Mouse (Mus musculus) layer of hippocampus, postnatal 10 days (tissue): ENCODE results near the gene Fbf1. TPM values are rescaled to one million over a fixed set of nuclear protein-coding genes. Genes with fewer than 3 reads are reported as not detected.

Experiments used
- DNase-seq, 2 experiments: peaks; one replicate each; pipeline ENCODE4 v3.0.0; 2021; ENCODE audit warnings: low spot score in 2 of 2
- total RNA-seq, 2 experiments: library from RNA; stranded (reverse); gene quantifications; 2 replicates each; pipeline ENCODE4 v1.2.3; 2021

Gene Fbf1
- total RNA-seq, 2 experiments from 2014 or later = 84.7 to 94.9 TPM

DNA sequence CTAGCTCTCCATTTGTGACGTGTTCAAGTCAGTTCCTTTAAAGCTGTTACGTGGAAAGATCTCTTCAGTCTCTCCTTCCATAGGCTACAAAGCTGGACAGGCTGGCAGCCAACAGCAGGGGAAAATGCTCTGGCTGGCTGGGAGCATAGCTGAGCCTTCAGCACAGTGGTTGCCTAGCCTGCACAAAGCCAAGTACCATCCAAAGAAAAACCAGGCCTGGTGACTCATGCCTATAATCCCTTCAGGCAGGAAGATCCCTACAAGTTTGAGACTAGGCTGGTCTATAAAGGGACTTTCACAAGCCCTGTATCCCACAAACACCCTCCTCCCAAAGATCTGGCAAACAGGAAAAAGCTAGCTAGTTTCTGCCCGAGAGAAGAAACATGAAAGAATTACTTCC is 17.9 kb upstream of the Fbf1 start:
- DNase-seq = no peak

DNA sequence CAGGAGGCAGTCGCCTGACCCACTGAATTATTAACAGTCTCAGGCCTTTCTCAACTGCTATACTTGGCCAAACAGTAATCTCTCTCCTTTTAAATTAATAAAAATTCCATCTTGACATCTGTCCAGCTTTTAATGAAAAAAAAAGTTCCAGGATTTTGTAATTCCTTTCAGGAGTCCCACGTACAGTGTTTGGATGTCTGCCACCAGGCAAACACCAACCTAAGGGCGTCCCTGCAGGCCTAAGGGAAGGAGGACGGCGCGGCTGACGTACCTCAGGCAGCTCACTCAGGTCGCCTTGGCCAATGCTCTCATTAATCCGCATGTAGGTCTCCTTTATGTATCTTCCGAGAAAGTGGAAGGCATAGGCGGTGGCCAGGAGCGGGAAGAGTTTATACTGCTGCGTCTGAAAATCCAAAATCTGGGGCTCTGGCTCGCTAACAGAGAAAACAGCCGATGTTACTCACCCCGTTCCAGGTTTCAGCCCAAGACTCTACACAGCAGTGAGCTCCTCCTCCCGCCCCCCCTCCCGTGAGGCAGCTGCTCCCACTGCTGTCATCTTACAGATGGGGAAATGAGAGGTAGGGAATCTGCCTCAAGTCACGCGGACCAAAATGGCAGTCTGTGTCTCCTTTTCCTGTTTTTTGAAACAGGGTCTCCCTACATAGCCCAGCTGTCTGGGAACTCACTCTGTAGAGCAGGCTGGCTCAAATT is 10.6 kb upstream of the Fbf1 start:
- no peak for DNase-seq

DNA sequence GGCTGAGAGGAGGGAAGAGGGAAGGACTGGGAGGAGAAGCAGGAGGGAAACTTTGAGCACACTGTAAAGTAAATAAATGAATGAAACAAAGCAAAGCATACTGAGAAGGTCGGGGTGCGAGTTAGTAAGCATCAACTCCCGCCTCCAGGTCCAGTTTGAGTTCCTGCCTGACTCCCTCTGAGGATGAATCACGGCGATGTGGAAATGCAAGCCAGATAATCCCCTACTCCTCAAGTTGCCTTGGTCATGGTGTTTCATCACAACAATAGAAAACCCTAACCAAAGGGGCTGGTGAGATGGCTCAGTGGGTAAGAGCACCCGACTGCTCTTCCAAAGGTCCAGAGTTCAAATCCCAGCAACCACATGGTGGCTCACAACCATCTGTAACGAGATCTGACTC is 8.0 kb upstream of the Fbf1 start:
- DNase-seq = no peak

DNA sequence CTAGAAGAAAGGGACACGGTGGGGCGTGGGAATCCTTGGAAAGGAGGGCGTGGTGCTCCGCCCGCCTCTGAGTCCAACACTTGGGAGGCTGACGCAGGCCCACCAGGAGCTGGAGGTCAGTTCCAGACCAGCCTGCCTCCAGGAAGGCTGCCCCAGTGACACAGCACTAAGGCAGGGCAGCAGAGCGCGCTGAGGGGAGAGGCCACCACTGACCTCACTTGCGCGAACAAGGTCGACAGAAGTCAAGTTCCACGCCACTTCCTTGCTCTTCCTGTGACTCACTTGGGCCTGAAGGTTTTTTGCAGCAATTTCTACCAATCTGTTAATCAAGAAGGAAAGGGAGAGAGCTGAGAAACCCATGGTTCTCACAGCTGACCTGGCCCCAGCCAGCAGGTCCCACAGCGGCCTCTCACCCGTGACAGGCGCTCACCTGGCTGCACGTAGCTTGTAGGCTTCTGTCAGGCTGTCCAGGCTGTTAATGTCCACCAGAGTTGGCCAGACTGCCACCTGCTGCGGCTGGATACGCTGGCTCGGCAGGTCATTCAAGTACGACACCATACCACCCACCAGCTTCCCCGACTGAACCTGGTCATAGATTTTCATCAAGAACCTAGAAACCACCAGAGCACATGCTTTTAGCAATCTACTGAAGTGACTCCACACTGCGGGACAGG is 6.9 kb upstream of the Fbf1 start:
- DNase-seq = no peak

DNA sequence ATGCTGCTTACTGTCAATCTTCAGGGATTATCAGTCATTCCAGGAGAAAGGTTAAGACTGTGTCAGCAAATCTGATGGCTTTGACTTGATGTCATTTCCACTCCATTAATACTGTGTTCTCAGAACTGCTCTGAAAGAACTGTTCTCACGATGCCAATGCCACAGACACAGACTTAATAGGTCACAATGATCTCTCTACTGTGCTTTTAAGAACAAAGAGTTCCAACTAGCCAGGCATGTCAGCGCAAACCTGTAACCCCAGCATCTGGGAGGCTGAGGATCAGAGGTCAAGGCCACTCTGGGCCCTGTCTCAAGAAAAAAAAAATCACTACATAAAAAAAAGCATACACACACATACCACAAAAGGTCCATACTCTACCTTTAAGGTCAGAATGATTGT is 4.0 kb upstream of the Fbf1 start:
- no peak for DNase-seq

DNA sequence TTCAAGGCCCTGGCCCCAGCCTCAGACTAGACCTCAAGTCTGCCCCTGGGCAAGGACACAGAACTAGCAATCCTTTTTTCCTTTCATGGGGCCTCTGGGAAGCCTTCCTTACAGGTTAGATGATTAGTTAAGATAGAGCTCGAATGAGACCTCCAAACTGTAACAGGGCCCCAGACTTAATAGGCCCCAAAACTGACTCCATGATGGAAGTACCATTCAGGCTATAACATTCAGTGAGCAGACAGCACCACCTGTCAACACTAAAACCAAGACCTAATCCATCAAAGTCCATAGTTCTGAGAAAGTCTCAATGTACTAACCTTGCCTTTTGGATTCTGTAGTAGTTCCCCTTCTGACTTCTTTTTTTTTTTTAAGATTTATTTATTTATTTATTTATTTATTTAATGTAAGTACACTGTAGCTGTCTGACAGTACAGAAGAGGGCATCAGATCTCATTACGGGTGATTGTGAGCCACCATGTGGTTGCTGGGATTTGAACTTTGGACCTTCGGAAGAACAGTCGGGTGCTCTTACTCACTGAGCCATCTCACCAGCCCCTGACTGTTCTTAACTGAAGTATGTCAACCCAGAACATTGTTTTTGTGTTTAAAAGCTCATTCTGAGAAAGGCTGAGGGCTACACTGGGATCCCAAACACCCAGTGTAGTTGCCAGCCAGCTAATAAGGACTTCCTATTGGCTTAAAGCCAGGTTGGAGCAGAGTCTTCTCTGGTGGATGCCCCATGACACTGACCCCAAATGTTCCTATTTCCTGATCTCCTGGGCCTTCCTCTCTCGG is 2.2 kb upstream of the Fbf1 start:
- no peak for DNase-seq

DNA sequence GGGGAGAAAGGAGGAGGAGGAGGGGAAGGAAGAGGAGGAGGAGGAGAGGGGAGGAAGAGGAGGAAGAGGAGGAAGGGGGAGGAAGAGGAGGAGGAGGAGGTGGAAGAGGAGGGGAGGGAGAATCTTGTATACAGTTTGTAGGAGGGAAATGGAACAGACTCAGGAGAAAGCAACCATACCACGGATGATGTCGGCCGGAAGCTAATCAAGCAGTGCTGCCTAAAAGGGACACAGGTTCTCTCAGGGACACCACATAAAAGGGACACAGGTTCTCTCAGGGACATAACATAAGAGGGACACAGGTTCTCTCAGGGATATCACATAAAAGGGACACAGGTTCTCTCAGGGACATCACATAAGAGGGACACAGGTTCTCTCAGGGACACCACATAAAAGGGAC is 1.2 kb upstream of the Fbf1 start:
- no peak for DNase-seq

DNA sequence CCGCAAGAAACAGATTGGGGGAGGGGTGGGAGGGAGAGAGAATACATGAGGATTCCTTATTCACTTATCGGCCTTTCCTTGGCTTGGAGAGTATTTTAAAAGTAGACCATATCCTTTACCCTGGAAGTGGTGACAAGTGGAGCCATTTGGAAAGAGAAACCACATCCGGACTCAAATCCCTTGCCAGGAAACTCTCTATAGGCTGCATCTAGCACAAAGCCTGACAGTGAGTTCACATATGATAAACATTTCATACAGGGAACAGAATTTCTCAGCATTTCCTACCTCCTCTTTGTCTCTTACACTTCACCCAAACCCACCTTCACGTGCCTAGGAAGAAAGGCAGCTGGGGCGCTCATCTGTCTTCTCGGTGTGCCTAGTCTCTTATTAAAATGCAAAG is 734 bp downstream of the Fbf1 start:
- DNase-seq = no peak

DNA sequence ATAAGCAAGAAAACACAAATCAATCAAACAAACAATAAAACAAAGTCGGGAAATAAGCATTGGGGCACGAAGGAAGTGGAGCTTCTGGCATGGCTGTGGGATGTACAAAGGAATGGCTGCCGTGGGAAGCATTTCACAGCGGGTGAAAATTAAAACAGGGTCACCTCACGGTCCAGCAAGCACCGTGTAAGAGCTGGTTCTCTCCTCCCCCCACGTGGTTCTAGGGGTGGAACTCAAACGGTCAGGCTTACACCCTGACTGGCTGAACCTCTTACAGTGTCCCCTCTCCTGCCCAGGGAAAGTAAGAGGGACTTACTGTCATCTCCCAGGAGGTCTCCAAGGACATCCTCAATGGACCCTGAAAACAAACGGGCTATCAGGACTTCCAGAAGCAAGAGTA is 5.0 kb downstream of the Fbf1 start:
- no peak for DNase-seq

DNA sequence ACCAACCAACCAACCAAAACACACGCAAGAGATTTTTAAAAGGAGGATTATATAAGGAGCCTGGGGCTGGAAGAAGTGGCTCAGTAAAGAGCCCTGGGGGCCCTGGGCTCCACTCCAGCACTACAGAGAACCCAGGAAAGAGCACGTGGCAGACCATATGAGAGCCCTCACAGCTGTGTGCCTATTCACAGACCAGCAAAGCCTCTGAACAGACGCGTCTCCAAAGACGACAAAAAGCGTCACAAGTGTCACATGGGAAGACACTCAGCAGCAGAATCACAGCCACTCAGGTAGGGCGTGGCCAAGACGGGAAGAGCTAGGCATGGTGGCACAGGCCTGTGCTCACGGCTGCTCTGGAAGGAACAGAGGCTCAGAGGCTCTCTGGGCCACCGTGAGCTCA is 5.8 kb downstream of the Fbf1 start:
- DNase-seq = peak in 1 of 2 experiments; percentile 35

DNA sequence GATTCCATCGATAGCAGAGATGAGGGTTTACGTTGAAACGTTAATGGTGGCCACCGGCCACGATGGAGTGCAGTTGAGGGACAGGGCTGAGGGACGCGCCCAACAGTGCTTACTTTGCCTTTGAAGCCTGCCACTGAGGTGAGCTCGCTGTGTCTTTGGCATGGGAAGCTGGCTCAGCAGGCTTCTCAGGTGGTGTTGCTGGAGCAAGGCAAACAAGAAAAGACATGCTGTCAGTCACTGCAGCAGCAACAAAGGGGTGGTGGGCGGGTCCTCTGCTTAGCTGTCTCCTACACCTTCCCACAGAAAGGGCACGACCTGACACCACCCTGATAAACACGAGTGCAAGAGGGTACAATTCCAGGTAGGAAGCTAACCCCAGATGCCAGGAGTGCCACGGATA is 6.7 kb downstream of the Fbf1 start:
- DNase-seq = no peak

DNA sequence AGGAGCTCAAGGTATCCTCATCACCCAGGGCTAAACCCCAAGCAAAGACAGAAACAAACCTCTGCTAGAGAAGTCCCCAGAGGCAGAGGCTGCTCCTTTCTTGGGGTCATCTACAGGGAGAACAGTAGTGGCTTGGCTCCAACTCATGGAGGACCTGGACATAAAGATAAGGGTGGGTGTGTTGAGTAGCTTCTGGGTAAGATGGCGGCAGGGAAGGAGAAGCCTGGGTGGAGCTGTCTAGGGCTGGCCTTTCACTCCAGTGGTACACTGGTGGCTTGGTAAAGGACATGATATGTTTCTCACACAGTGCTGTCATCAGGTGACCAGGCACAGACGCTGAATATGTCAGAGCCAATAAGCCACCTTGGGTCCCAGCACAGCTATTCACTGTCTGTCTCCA is 17.0 kb downstream of the Fbf1 start:
- DNase-seq = no peak

DNA sequence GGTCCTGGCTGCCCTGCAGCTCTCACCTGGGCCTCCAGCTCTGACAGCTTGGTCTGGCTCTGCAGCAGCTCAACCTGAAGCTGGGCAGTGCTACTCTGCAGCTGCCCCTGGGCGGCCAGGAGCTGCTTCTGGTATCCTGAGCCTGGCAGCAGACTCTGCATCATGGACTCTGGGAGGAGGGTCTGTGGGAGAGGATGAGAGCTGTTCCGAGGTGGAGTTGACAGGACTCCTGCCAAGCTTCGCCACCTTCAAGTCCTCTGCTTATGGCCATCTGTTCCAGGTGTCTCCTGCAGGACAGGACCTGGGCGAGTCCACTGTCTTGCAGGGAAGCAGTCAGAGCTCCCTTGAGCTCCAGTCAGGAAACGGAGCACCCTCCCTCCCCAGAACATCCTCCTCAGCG is 18.6 kb downstream of the Fbf1 start:
- DNase-seq = no peak

DNA sequence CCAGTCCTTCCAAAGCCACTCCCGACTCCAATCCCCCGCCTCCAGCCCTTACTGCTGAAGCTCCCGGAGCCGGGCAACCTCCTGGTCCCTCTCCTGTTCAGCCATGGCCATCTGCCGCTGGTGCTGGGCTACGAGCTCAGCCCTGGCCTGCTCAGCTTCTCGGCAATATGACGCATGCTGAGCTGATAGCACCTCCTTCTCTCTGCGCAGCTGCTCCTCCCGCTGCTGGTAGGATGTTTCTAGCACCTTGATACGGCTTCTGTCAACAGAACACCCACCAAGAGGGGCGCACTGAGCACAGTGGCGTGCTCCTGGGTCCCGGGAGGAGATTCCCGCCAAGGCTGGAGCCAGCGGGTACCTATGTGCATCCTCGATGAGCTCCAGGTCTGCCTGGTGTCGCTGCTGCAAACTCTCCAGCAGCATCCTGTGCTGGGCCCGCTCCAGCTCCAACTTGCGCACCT is 19.2 kb downstream of the Fbf1 start:
- peak in 1 of 2 experiments; percentile 49 for DNase-seq

DNA sequence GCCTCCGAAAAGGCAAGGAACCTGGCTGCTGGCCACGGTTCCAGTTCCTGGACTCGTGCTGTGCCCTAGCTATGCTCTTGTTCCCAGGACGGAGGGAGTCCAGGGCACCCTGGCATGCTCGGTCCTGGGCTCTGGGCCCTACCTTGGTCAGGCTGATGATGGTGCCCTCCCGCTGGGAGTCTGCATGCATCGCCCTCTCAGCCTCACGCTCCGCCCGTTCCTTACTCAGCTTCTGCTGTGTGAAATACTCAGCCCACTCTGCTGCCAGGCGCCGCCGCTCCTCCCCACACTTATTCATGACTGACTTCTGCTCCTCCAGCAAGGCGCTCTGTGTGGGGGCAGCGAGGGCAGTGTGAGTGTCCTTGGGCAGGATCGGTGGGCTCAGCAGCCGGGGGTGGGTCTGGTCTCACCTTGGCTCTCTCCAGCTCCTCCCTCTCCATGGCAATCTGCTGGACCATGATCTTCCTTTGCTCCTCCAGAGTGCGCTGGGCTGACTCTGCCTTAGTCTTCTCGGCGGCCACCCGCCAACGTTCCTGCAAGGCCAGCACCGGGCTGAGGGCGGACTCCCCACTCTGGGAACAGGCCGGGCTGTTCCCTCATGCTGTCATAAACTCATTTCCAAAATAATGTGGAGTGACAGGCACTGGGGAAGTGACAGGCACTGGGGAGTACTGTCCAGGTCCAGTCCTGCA is 21.5 kb downstream of the Fbf1 start:
- DNase-seq = peak; percentile 56 to 69

DNA sequence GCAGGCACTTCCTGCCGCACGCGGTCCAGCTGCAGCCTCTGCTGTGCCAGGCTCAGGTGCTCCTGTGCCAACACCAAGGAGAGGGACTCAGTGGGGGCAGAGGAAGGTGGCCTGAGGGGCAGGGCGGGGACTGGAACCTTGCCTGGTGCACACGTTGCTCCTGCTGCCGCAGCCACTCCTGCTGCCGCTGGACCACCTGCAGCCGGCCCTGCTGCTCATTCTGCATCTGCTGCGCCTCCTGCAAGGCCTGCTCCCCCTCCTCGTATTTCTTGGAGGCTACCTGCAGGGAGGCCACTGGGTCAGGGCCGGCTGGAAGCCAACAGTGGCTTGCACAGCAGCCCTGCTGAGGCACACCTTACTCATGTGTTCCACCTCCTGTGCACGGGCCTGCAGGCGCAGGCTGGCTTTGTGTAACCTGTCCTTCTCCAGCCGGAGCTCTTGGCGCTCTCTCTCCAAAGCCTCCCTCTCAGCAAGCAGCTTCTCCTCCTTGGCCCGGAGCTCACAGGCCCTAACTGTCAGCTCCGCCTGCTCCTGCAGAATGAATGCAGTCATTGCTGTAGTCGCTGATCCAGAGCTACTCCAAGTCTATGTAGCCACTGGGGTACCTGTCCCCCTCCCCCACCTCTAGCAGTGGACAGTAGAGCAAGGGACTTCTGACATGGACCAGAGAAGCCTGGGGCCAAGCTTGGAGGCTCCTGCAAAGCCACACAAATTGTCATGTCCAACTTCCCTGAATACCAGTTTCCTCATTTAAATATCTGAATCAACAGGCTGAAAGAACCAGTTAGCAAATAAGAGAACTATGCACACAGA is 22.3 kb downstream of the Fbf1 start:
- peak in 1 of 2 experiments; percentile 39 for DNase-seq

DNA sequence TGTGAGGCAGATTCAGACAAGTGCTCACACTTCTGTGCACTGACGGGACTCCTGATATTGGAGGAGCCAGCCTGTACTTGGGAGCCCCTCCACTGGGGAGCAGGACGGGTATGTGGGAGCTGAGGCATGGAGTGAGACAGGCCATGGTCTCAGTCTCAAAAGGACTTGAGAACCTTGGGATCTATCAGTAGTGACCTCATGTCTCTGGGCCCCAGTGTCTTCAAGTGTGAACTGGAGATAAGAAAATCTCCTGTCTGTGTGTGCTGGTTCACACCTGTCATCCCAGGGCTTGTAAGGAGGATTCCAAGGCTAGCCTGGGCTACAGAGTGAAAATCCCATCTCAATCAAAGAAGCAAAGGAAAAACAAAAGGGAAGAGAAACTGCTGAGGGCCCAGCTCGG is 24.5 kb downstream of the Fbf1 start:
- no peak for DNase-seq

DNA sequence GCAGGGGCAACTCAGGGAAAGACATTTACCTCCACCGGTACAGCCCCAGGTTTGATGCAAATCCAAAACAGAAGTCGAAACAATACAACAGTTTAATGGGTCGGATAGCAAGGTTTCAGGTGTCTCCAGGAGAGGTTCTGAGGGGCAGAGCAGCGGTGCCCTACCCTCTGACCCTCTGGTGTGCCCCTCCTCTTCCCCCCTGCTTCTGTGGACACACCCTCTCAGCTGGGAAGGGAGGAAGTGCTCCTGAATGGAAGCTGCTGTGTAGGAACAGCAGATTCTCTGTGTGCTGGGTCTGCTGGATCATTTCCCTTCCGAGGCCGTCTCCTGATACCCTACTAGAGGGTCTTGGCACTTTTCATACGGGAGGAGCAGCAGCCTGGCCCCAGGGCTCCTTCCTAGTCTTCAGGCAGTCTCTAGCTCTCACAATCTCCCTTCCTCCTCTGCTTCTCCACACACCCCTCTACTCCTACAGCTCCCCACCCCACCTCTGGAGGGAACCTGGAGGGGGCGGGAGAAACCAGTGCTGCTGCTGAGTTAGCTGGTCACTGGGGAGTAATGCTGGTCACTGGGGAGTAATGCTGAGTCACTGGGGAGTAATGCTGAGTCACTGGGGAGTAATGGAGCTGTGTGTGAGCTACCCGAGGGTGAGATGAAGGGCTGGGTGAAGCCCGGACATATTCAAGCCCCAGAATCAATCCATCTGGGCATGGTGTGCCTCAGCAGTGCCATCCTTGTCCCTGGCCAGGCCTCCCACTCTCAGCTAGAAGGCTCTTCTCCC is 25.6 kb downstream of the Fbf1 start:
- no peak for DNase-seq

DNA sequence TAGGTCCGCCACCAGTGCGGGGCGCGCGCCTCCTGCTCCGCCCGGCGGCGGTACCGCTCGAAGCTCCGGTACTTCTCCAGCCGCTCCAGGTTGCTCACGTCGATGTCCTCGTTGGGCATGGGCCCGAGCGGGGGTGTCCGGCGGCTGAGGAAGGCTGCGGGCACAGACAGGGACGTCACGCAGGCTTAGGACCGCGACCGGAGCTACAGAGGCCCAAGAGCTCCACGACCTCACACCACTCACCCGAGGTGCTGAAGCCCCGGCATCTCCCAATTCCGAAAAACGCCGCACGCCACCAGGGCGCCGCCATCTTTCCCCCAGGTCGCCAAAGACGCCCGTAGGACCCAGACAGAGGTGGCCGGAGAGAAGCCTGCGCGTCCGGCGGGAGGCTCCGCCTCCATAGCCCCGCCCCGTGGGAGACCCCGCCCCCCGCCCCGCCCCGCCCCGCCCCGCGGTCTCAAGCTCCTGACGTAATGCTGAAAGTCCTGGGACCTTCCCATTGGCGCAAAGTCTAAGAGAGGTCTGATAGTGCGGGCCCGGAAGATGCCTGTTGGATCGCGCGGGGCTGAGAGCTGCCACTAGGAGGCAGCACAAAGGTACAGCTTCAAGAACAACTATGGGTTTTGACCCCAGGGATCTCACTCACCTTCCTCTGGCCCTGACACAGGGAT is 29.4 kb downstream of the Fbf1 start, which contains the start of gene Mrpl38:
TSS of gene Mrpl38 (minus strand) at position 401 of the 671 bp plus-strand sequence.
- DNase-seq = peak; percentile 77 to 86
